In genomic region chr13:49213531-49213932, GRCm38 (mm10) we compare ENCODE assay signal across 8 mouse cellular contexts. TPM values are rescaled to one million over a fixed set of nuclear protein-coding genes. Genes with fewer than 3 reads are reported as not detected.
DNase-seq lines count a peak whose midpoint lies in the region; ATAC-seq and TF ChIP-seq lines count a peak whose summit lies in the region.

No protein-coding gene starts in this region.

- peaks cover 20% of the 10 kb centered on the region for H3K79me2 ChIP-seq in myocyte (ENCODE audit: control insufficient read depth, insufficient read depth)

- H3ac ChIP-seq in myocyte (ENCODE audit: control insufficient read depth, insufficient read length), result no peak overlapping the region

- H3K9me3 ChIP-seq in midbrain, embryonic 11.5 days (ENCODE audit: control insufficient read depth, low read length), result no peaks in the 10 kb centered on the region
- H3K9me3 ChIP-seq in midbrain, postnatal 0 days (ENCODE audit: low read length), result no peaks in the 10 kb centered on the region

- peak; percentile 40 for ATAC-seq in cerebellum, adult (ENCODE audit: insufficient number of reproducible peaks, low FRiP score, low TSS enrichment)
- ATAC-seq in midbrain, embryonic 11.5 days (ENCODE audit: low FRiP score), result no peak
- ATAC-seq in midbrain, postnatal 0 days (ENCODE audit: low FRiP score), result no peak
- no peak for ATAC-seq in megakaryocyte-erythroid progenitor cell, adult 5-6 weeks (replicated peaks; ENCODE audit: low FRiP score, low TSS enrichment, poor library complexity, severe bottlenecking)

- H3K9ac ChIP-seq in midbrain, embryonic 11.5 days (ENCODE audit: low read length), result no peak overlapping the region
- no peak overlapping the region for H3K9ac ChIP-seq in midbrain, postnatal 0 days (replicated peaks; ENCODE audit: low read length, poor library complexity, severe bottlenecking)

- intact Hi-C loops in heart, postnatal 25 days (cut with DNase I), result loop anchor here (10.0 kb wide), 1 partner anchor 441 kb away; the partner anchor contains the start of genes Cenpp and Nol8

- WGBS in midbrain, embryonic 11.5 days, result 57% methylated on average over 4 of the region's 4 CpGs
- WGBS in midbrain, postnatal 0 days, result 67% methylated on average over 4 of the region's 4 CpGs
- WGBS in cerebellum, adult 2 months, result 9% methylated on average over 4 of the region's 4 CpGs

- H3K4me2 ChIP-seq in midbrain, embryonic 11.5 days, result no peak overlapping the region
- H3K4me2 ChIP-seq in midbrain, postnatal 0 days (ENCODE audit: low read depth, low read length, poor library complexity, severe bottlenecking), result no peak overlapping the region
- H3K4me2 ChIP-seq in myocyte (ENCODE audit: low read depth), result peak overlapping the region; percentile 92

- H3K4me1 ChIP-seq in midbrain, embryonic 11.5 days (ENCODE audit: control insufficient read depth, insufficient read depth, low read length), result peaks cover 13% of the 10 kb centered on the region
- peaks cover 7% of the 10 kb centered on the region for H3K4me1 ChIP-seq in midbrain, postnatal 0 days (ENCODE audit: insufficient read depth, low read length)
- H3K4me1 ChIP-seq in cerebellum, adult 2 months (ENCODE audit: control insufficient read depth, insufficient read depth, low read length), result peaks cover 23% of the 10 kb centered on the region

- no peak for TF ChIP-seq CTCF in midbrain, postnatal 0 days (IDR thresholded peaks at IDR 0.05)
- no peak for TF ChIP-seq CTCF in cerebellum, adult 2 months (IDR thresholded peaks at IDR 0.05; ENCODE audit: borderline replicate concordance, insufficient read depth, low read depth, low read length)

- H3K27ac ChIP-seq in midbrain, embryonic 11.5 days (ENCODE audit: low read depth, low read length), result no peak overlapping the region
- H3K27ac ChIP-seq in midbrain, postnatal 0 days (ENCODE audit: low read depth, low read length), result no peak overlapping the region
- peak overlapping the region; percentile 54 for H3K27ac ChIP-seq in cerebellum, adult 2 months (ENCODE audit: insufficient read depth, low read length)

- no peaks in the 10 kb centered on the region for H3K36me3 ChIP-seq in midbrain, embryonic 11.5 days (ENCODE audit: control insufficient read depth, insufficient read depth, low read length)
- H3K36me3 ChIP-seq in midbrain, postnatal 0 days (ENCODE audit: insufficient read depth, low read length), result no peaks in the 10 kb centered on the region
- H3K36me3 ChIP-seq in myocyte (ENCODE audit: control insufficient read depth, insufficient read depth), result no peaks in the 10 kb centered on the region

- no peak overlapping the region for H3K4me3 ChIP-seq in midbrain, embryonic 11.5 days (ENCODE audit: low read depth, low read length)
- H3K4me3 ChIP-seq in midbrain, postnatal 0 days (ENCODE audit: low read depth, low read length), result no peak overlapping the region
- peak overlapping the region; percentile 4 for H3K4me3 ChIP-seq in cerebellum, adult 2 months (replicated peaks; ENCODE audit: insufficient read depth, low read depth, low read length)
- peak overlapping the region; percentile 43 for H3K4me3 ChIP-seq in myocyte

- no peak for DNase-seq in cerebellum, postnatal 4 days (ENCODE audit: low spot score in 2 of 2)
- DNase-seq in midbrain, embryonic 11.5 days (ENCODE audit: low spot score, missing footprints), result peak; percentile 47
- no peak for DNase-seq in midbrain, postnatal 0 days (ENCODE audit: low spot score)
- peak; percentile 79 to 89 for DNase-seq in cerebellum, adult 2 months
- DNase-seq in heart, postnatal 25 days (ENCODE audit: low spot score), result peak; percentile 39

- TF ChIP-seq POLR2A in cerebellum, adult 2 months (IDR thresholded peaks at IDR 0.05; ENCODE audit: borderline replicate concordance, insufficient read depth, low read length), result no peak
- peak; percentile 11 for TF ChIP-seq POLR2A in myocyte (IDR thresholded peaks at IDR 0.05; ENCODE audit: insufficient read length, low read depth)

- H3K27me3 ChIP-seq in midbrain, embryonic 11.5 days (ENCODE audit: control insufficient read depth, insufficient read depth, low read length), result peaks cover 11% of the 10 kb centered on the region
- H3K27me3 ChIP-seq in midbrain, postnatal 0 days (ENCODE audit: insufficient read depth, low read length), result no peaks in the 10 kb centered on the region
- no peaks in the 10 kb centered on the region for H3K27me3 ChIP-seq in cerebellum, adult 2 months (ENCODE audit: control insufficient read depth, insufficient read depth, low read length)
- no peaks in the 10 kb centered on the region for H3K27me3 ChIP-seq in myocyte (ENCODE audit: control insufficient read depth, insufficient read depth, insufficient read length)

TF ChIP-seq in myocyte, 11 proteins besides CTCF, POLR2A, EP300 and RAD21:
- TF ChIP-seq POLR2AphosphoS2 (IDR thresholded peaks at IDR 0.05; ENCODE audit: insufficient read length, low read depth) (peak; percentile 24), USF1 (IDR thresholded peaks at IDR 0.05; ENCODE audit: low read depth) (peak; percentile 9), MYOG (IDR thresholded peaks at IDR 0.05; ENCODE audit: control insufficient read depth in 1 of 3, insufficient read depth in 1 of 3, insufficient read length in 2 of 3, low read depth in 2 of 3) (peak in 2 of 3 experiments; percentile 18 to 83), E2F4 (IDR thresholded peaks at IDR 0.05; ENCODE audit: insufficient read depth) (no peak), MYOD1 (IDR thresholded peaks at IDR 0.05; ENCODE audit: control insufficient read depth in 1 of 3, insufficient read length in 2 of 3, low read depth in 2 of 3) (peak in 2 of 3 experiments; percentile 58 to 82), SRF (IDR thresholded peaks at IDR 0.05; ENCODE audit: control insufficient read depth, insufficient read length, low read depth) (no peak)

RNA-seq across cellular contexts. Expression of gene Card19, which starts 2.3 kb away (rescaled TPM):
- 17.1 and 18.0 TPM in 2 replicates for polyA plus RNA-seq in midbrain, embryonic 11.5 days (2014; fragmentation: Nextera tagmentation; extraction: Ambion mirVana)
- total RNA-seq in midbrain, postnatal 0 days (2014; rRNA removed), result 25.8 and 32.7 TPM in 2 replicates
- polyA plus RNA-seq in midbrain, postnatal 0 days (2015; fragmentation: Nextera tagmentation; extraction: Ambion mirVana), result 39.8 and 44.5 TPM in 2 replicates
- polyA plus RNA-seq in cerebellum, adult 2 months (2012; rRNA removed), result 53.3 and 57.1 TPM in 2 replicates
- total RNA-seq in heart, postnatal 25 days (2021), result 100 to 1,000 TPM; 152 to 154 TPM
- polyA plus RNA-seq in myocyte (2012; fragmentation: generic; extraction: Trizol), result 180 TPM
- total RNA-seq in megakaryocyte-erythroid progenitor cell, adult 5-6 weeks (2014; fragmentation: Nextera tagmentation), result 6.7 and 25.3 TPM in 2 replicates
- 11.8 and 16.6 TPM in 2 replicates for total RNA-seq in megakaryocyte-erythroid progenitor cell, adult 5-6 weeks (2017)

RNA-seq across cellular contexts. Expression of gene Ninj1, which starts 26.2 kb away (rescaled TPM):
- 17.5 TPM in 2 replicates for polyA plus RNA-seq in midbrain, embryonic 11.5 days (2014; fragmentation: Nextera tagmentation; extraction: Ambion mirVana)
- 19.4 and 29.7 TPM in 2 replicates for total RNA-seq in midbrain, postnatal 0 days (2014; rRNA removed)
- 34.8 and 36.5 TPM in 2 replicates for polyA plus RNA-seq in midbrain, postnatal 0 days (2015; fragmentation: Nextera tagmentation; extraction: Ambion mirVana)
- polyA plus RNA-seq in cerebellum, adult 2 months (2012; rRNA removed), result 87.5 and 91.1 TPM in 2 replicates
- total RNA-seq in heart, postnatal 25 days (2021), result 100 to 1,000 TPM; 101 to 109 TPM
- 124 TPM for polyA plus RNA-seq in myocyte (2012; fragmentation: generic; extraction: Trizol)
- 34.5 and 36.1 TPM in 2 replicates for total RNA-seq in megakaryocyte-erythroid progenitor cell, adult 5-6 weeks (2014; fragmentation: Nextera tagmentation)
- 18.7 and 18.9 TPM in 2 replicates for total RNA-seq in megakaryocyte-erythroid progenitor cell, adult 5-6 weeks (2017)

RNA-seq across cellular contexts. Expression of gene Susd3, which starts 35.0 kb away (rescaled TPM):
- polyA plus RNA-seq in midbrain, embryonic 11.5 days (2014; fragmentation: Nextera tagmentation; extraction: Ambion mirVana), result 0.81 and 1.1 TPM in 2 replicates
- total RNA-seq in midbrain, postnatal 0 days (2014; rRNA removed), result 0.33 and 1.2 TPM in 2 replicates
- 0.63 and 0.92 TPM in 2 replicates for polyA plus RNA-seq in midbrain, postnatal 0 days (2015; fragmentation: Nextera tagmentation; extraction: Ambion mirVana)
- 1.1 and 1.2 TPM in 2 replicates for polyA plus RNA-seq in cerebellum, adult 2 months (2012; rRNA removed)
- total RNA-seq in heart, postnatal 25 days (2021), result under 1 TPM; 0.70 to 0.87 TPM
- 2.2 TPM for polyA plus RNA-seq in myocyte (2012; fragmentation: generic; extraction: Trizol)
- total RNA-seq in megakaryocyte-erythroid progenitor cell, adult 5-6 weeks (2014; fragmentation: Nextera tagmentation), result 0.70 and 3.1 TPM in 2 replicates
- 1.6 TPM in 1 of 2 replicates, not detected in the other for total RNA-seq in megakaryocyte-erythroid progenitor cell, adult 5-6 weeks (2017)

Comparison
In these comparisons a context has a peak if more than half of its experiments do, and no peak if none do; other contexts are left out.
1. DNase-seq: peak in midbrain, embryonic 11.5 days (single experiment), cerebellum, adult 2 months (2 of 2) and heart, postnatal 25 days (single experiment); none in cerebellum, postnatal 4 days (0 of 2) and midbrain, postnatal 0 days (single experiment).
2. H3K4me3 ChIP-seq: peak in cerebellum, adult 2 months (single experiment) and myocyte (single experiment); none in midbrain, embryonic 11.5 days (single experiment) and midbrain, postnatal 0 days (single experiment).